16 mouse cellular contexts compared by ENCODE assay signal in the genomic region with DNA sequence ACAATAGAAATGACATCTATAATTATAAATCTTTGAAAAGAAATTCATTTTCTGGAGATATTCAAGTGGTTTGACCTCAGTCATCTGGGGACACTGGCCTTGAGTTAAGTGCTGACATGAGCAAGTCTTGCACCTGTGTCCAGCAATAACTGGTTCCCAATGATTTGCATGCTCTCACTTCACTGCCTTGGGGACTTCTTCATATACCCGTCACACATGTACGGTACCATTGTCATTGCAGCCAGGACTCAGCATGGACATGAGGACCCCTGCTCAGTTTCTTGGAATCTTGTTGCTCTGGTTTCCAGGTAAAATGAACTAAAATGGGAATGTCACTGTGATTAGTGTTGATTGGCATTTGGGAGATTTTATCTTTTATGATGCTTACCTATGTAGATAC.
"Had no signal": no experiment of that assay in that cellular context is flagged by ENCODE, and none has a peak within 500 bp of the region (broad histone marks: within the 10 kb centered on the region; RNA-seq: fewer than 3 reads in every experiment).

No protein-coding gene starts in this region.

- H3K4me2 ChIP-seq: neural tube, embryonic 12.5 days; neural tube, embryonic 13.5 days; neural tube, embryonic 15.5 days; stomach, embryonic 15.5 days had no signal

- H3K9ac ChIP-seq: neural tube, embryonic 12.5 days; neural tube, embryonic 13.5 days; neural tube, embryonic 15.5 days; stomach, embryonic 15.5 days had no signal

- H3K9me3 ChIP-seq: neural tube, embryonic 12.5 days; neural tube, embryonic 13.5 days; neural tube, embryonic 15.5 days; stomach, embryonic 15.5 days had no signal

- H3K27ac ChIP-seq: neural tube, embryonic 12.5 days; neural tube, embryonic 13.5 days; neural tube, embryonic 15.5 days; stomach, embryonic 15.5 days; stomach, postnatal 0 days had no signal

- H3K36me3 ChIP-seq: neural tube, embryonic 12.5 days; neural tube, embryonic 13.5 days; neural tube, embryonic 15.5 days; stomach, embryonic 15.5 days had no signal

- H3K4me3 ChIP-seq: neural tube, embryonic 12.5 days; neural tube, embryonic 13.5 days; neural tube, embryonic 15.5 days; stomach, embryonic 15.5 days had no signal

- H3K27me3 ChIP-seq: neural tube, embryonic 12.5 days; neural tube, embryonic 13.5 days; neural tube, embryonic 15.5 days; stomach, embryonic 15.5 days had no signal

- H3K4me1 ChIP-seq: neural tube, embryonic 12.5 days; neural tube, embryonic 13.5 days; neural tube, embryonic 15.5 days; stomach, embryonic 15.5 days had no signal

- DNase-seq: retina, postnatal 1 day; right cerebral cortex, adult 18-20 months; right cerebral cortex, postnatal 14 days; right cerebral cortex, postnatal 25 days; right cerebral cortex, postnatal 4 days; thymus, adult 18-20 months; thymus, adult 2 months; thymus, postnatal 14 days; thymus, postnatal 25 days; thymus, postnatal 36 days; thymus, postnatal 4 days had no signal
